Mouse (Mus musculus) retina, postnatal 7 days (tissue): ENCODE measurements around the gene Vmn1r160.
"Not testable (repeated sequence)": the region's sequence is repeated elsewhere in the genome, so short reads cannot be mapped to it uniquely, and the experiment has no call there.

Experiments
- DNase-seq: peaks from one replicate; pipeline ENCODE4 v3.0.0-alpha.2; 2012; ENCODE audit warnings: low read depth, low spot score

Vmn1r160 gene

GRCm38 (mm10) chr7:22870924-22871323 is at the start of gene Vmn1r160:
Gene Vmn1r160, plus strand, starts transcription at chr7:22871224.
- not testable (repeated sequence) for DNase-seq

GRCm38 (mm10) chr7:22843505-22843904 is 27.5 kb upstream of the Vmn1r160 start, which contains the start of gene Vmn1r159:
Gene Vmn1r159, minus strand, starts transcription at chr7:22843605.
- DNase-seq = not testable (repeated sequence)
